Mouse (Mus musculus): Measurements from ENCODE around the gene 1190002N15Rik.

1190002N15Rik gene

GRCm38 (mm10) chr9:94529146-94529746, 8.6 kb downstream of the 1190002N15Rik start:
- no peak for DNase-seq

GRCm38 (mm10) chr9:94526473-94526872, 11.4 kb downstream of the 1190002N15Rik start:
- DNase-seq, result no peak

GRCm38 (mm10) chr9:94512246-94512645, 25.6 kb downstream of the 1190002N15Rik start:
- DNase-seq, result no peak

- no peak for DNase-seq
Measured at GRCm38 (mm10) chr9:94511139-94511538, 26.7 kb downstream of the 1190002N15Rik start.

GRCm38 (mm10) chr9:94506980-94507379, 30.9 kb downstream of the 1190002N15Rik start:
- DNase-seq, result no peak

GRCm38 (mm10) chr9:94491467-94491866, 46.4 kb downstream of the 1190002N15Rik start:
- no peak for DNase-seq

GRCm38 (mm10) chr9:94487976-94488375, 49.9 kb downstream of the 1190002N15Rik start:
- no peak for DNase-seq

GRCm38 (mm10) chr9:94483291-94483879, 54.5 kb downstream of the 1190002N15Rik start:
- peak; percentile 69 for DNase-seq

- peak; percentile 55 for DNase-seq
Measured at GRCm38 (mm10) chr9:94482215-94482975, 55.5 kb downstream of the 1190002N15Rik start.

- DNase-seq, result peak; percentile 18
Measured at GRCm38 (mm10) chr9:94481057-94481456, 56.8 kb downstream of the 1190002N15Rik start.

GRCm38 (mm10) chr9:94479382-94479781, 58.5 kb downstream of the 1190002N15Rik start:
- no peak for DNase-seq

GRCm38 (mm10) chr9:94478954-94479353, 58.9 kb downstream of the 1190002N15Rik start:
- no peak for DNase-seq

- DNase-seq, result no peak
Measured at GRCm38 (mm10) chr9:94475973-94476372, 61.9 kb downstream of the 1190002N15Rik start.

GRCm38 (mm10) chr9:94473898-94474297, 64.0 kb downstream of the 1190002N15Rik start:
- no peak for DNase-seq

- DNase-seq, result no peak
Measured at GRCm38 (mm10) chr9:94472963-94473582, 64.8 kb downstream of the 1190002N15Rik start.

GRCm38 (mm10) chr9:94471485-94471884, 66.4 kb downstream of the 1190002N15Rik start:
- no peak for DNase-seq
